Mouse (Mus musculus) thymus, adult 2 months (tissue): ENCODE results near the gene Csrp2. TPM values are rescaled to one million over a fixed set of nuclear protein-coding genes. Genes with fewer than 3 reads are reported as not detected.

Source experiments
- DNase-seq: peaks from one replicate; pipeline ENCODE4 v3.0.0; 2021
- H3K27ac ChIP-seq: fragments of 200-500 bp; 2 replicates; pipeline ENCODE4 v1.5.1; 2012; ENCODE audit warnings: low read length, control low read depth; ENCODE audit not compliant: control insufficient read depth, insufficient read depth
- H3K27me3 ChIP-seq: fragments of 200-500 bp; 2 replicates; pipeline ENCODE4 v1.6.1; 2012; ENCODE audit warnings: mild to moderate bottlenecking, low read length, moderate library complexity, mixed read lengths; ENCODE audit not compliant: control insufficient read depth, insufficient read depth
- H3K36me3 ChIP-seq: fragments of 200-500 bp; 2 replicates; pipeline ENCODE4 v1.6.1; 2012; ENCODE audit warnings: mild to moderate bottlenecking, low read length, moderate library complexity; ENCODE audit not compliant: control insufficient read depth, insufficient read depth
- H3K4me1 ChIP-seq: fragments of 200-500 bp; replicated peaks from 2 replicates; pipeline ENCODE4 v1.6.1; 2012; ENCODE audit warnings: low read length; ENCODE audit not compliant: control insufficient read depth, insufficient read depth
- H3K4me3 ChIP-seq: fragments of 200-500 bp; 2 replicates; pipeline ENCODE4 v1.5.1; 2012; ENCODE audit warnings: mild to moderate bottlenecking, low read length, control low read depth, moderate library complexity; ENCODE audit not compliant: control insufficient read depth, insufficient read depth
- CTCF ChIP-seq: fragments of 200-500 bp; IDR thresholded peaks from 2 replicates; pipeline ENCODE4 v1.5.1; 2012; ENCODE audit warnings: mild to moderate bottlenecking, control low read depth, low read length, moderate library complexity, borderline replicate concordance; ENCODE audit not compliant: control insufficient read depth, poor library complexity, insufficient read depth; ENCODE audit errors: extremely low read depth
- POLR2A ChIP-seq: fragments of 200-500 bp; IDR thresholded peaks from 2 replicates; pipeline ENCODE4 v1.6.1; 2012; ENCODE audit warnings: mild to moderate bottlenecking, low read length, control low read depth, moderate library complexity; ENCODE audit not compliant: control insufficient read depth, poor library complexity, insufficient read depth; ENCODE audit errors: extremely low read depth
- WGBS: fragments of 180-500 bp; shearing (Covaris S2); methylation state at CpG from one replicate; pipeline ENCODE4 v1.1.7; 2018; 5-methylcytosine and 5-hydroxymethylcytosine counted together
- polyA plus RNA-seq: library from polyadenylated mRNA; depleted of rRNA; stranded (reverse); fragments of >200 nt; gene quantifications from 2 replicates; pipeline ENCODE4 v1.2.3, GENCODE M21; 2012

The Csrp2 gene
- polyA plus RNA-seq, 1 experiment, result 16.3 TPM

DNA sequence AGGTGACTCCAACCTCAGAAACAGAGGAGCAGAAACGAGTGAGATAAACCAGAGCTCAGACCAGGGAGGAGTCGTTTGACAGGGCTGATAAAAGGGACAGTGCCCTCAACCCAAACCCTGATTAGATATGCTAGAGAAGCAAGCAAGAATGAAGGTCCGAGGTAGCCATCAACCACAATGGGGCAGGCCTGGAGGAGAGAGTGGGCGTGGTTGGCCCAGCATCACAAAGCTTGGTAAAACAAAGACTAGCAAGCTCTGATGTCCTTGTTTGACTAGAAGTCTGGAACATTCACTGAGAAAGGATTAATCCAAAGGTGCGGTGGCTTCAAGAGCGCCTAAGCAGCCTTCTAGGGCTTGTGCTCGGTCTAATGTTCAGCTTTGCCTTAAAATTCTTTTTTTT lies 38.2 kb upstream of the Csrp2 start:
- 85% methylated on average over 7 of the region's 7 CpGs for WGBS
- H3K27ac ChIP-seq, result no peak overlapping the region
- no peak for TF ChIP-seq CTCF
- no peak for TF ChIP-seq POLR2A
- no peak overlapping the region for H3K4me3 ChIP-seq
- no peaks in the 10 kb centered on the region for H3K36me3 ChIP-seq
- H3K27me3 ChIP-seq, result no peaks in the 10 kb centered on the region
- no peak for DNase-seq
- H3K4me1 ChIP-seq, result no peaks in the 10 kb centered on the region

DNA sequence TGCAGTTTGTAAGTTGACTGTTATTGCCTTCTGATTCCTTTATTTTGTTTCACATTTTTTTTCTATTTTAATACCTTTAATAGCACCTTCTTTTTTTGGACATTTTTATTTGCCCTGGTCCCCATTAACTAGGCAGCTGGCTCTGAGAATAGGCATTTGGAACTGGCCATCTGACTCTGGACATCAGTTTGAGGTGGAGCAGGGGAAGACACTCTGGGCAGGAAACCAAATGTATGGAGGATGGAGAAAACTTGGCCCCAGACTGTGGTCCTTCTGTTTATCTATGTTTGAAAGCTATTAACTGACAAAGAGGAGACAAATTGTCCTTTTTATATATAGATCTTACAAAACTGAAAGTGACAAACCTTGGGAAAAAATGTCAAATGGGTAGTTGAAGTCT lies 36.9 kb upstream of the Csrp2 start:
- no peaks in the 10 kb centered on the region for H3K27me3 ChIP-seq
- no peaks in the 10 kb centered on the region for H3K36me3 ChIP-seq
- no peak overlapping the region for H3K4me3 ChIP-seq
- no peak overlapping the region for H3K27ac ChIP-seq
- TF ChIP-seq CTCF (no peak), POLR2A (no peak)
- H3K4me1 ChIP-seq, result no peaks in the 10 kb centered on the region
- DNase-seq, result no peak

DNA sequence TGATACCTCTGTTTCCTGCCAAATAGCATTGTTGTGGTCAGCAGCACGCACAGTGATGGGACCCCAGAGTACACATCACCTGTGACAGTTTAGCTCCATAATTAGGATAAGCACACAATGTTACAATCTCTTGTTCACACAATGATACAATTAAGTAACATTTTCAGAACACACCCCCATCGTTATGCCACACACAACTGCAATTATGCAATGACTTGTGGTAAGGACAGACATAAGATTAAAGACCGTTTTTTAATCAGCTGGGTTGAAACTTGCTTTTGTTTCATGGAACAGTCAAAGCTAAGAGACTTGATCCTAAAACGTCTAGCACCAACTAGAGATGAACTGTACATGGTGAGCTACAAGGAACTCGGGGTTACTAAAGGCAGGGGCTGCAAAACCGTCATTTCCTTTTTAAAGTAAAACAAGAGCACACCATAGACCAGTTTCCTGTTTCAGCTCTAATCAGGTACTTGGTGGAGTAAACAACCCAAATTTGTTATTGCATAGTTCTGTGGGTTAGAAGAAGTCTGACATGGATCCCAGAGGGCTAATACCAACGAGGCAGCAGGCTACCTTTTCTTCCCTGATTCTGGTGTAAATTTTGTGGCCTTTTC lies 28.8 kb upstream of the Csrp2 start:
- Histone ChIP-seq H3K4me1 (no peaks in the 10 kb centered on the region), H3K36me3 (no peaks in the 10 kb centered on the region), H3K4me3 (no peak overlapping the region), H3K27me3 (no peaks in the 10 kb centered on the region), H3K27ac (no peak overlapping the region)
- WGBS, result 29% methylated on average over 7 of the region's 7 CpGs
- TF ChIP-seq CTCF (no peak), POLR2A (no peak)
- no peak for DNase-seq

DNA sequence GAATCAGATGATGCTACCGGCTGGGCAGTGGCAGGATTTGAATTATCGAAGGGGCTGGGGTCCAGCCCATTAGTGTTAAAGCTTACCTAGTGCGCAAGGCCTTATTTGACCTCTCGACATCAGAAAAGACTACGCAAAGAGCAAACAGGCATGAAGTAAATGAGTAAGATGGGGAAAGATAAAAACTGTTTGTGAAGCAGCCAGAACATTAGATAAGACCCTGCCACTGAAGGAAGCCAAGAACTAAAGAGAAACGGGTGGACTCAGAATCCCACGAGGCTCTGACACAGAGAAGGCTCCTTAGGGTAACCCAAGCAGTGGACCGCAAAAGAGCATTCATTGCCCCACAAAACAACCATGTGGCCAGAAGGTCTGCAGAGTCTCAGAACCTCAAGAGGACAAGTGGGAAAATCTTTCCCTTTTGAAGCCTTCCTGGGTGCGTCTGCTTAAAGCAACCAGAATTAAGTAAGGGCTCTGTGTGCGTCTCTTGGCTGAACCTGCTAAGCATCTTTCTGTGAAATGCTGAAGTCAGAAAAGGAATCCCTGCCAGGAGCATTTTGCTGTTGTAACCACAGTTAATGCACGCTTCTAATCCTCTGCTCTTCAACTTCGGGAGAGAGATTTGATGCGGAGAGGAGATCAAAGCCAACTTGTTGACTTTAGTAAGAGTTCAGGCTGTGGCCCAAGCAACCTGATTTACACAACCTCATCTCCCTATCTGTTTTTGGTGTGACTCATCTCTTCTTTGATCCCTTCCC lies 19.7 kb upstream of the Csrp2 start:
- no peak overlapping the region for H3K27ac ChIP-seq
- no peaks in the 10 kb centered on the region for H3K36me3 ChIP-seq
- TF ChIP-seq POLR2A (no peak), CTCF (no peak)
- 90% methylated on average over 13 of the region's 13 CpGs for WGBS
- no peaks in the 10 kb centered on the region for H3K4me1 ChIP-seq
- DNase-seq, result no peak
- no peak overlapping the region for H3K4me3 ChIP-seq
- no peaks in the 10 kb centered on the region for H3K27me3 ChIP-seq

DNA sequence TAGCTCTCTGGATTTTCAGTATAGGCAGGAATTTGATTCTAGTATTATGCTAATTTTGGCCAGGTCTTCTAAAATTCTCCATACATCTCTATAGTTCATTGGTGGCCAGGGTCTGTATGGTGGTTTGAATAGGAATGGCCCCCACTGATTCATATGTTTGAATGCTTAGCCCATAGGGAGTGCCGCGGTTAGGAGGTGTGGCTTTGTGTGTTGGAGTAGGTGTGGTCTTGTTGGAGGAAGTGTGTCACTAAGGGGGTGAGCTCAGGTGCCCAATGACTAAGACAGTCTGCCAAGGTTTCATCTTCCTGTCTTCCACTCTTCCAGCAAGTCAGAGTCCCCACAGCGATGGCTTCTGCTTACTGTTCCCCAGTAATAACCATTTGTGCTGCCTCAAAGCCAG lies 15.7 kb upstream of the Csrp2 start:
- no peak for DNase-seq
- H3K27ac ChIP-seq, result no peak overlapping the region
- 95% methylated on average over 3 of the region's 3 CpGs for WGBS
- H3K36me3 ChIP-seq, result no peaks in the 10 kb centered on the region
- no peak for TF ChIP-seq CTCF
- no peak for TF ChIP-seq POLR2A
- no peaks in the 10 kb centered on the region for H3K4me1 ChIP-seq
- H3K4me3 ChIP-seq, result no peak overlapping the region
- H3K27me3 ChIP-seq, result no peaks in the 10 kb centered on the region

DNA sequence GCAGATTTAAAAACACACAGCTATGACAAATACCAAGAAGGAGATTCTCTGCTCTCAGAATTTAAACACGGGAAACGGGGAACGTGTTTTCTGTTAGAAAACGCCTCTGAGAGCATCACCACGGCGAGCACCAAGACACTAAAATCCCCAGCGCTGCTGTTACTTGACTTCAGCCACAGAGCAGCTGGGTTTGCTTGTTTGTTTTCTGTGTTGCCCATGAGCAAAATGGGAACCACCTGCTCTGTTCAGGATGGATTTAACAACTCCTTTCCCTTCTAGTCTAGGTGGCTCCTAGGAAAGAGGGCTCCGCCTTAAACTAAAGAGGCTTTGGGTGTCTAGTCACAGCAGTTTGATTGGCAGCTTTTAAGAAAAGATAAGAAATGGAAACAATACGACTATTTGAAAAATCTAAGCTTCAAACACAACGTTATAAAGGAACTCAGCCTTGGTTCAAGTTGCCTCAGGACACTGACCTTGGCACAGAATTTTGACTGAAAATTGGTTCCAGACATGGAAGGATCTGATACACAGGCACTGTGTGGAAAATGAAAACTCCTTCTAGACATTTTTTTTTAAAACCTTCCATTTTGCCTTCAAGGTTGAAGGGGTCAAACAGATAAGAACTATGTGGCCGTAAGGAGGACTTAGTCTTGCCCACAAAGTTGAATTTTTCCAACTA lies 2.8 kb upstream of the Csrp2 start:
- no peak overlapping the region for H3K4me3 ChIP-seq
- TF ChIP-seq CTCF (no peak), POLR2A (no peak)
- peaks cover 5% of the 10 kb centered on the region; the same call in 1 of the 2 replicates for H3K27me3 ChIP-seq
- 89% methylated on average over 11 of the region's 11 CpGs for WGBS
- H3K36me3 ChIP-seq, result no peaks in the 10 kb centered on the region
- H3K4me1 ChIP-seq, result peaks cover 12% of the 10 kb centered on the region
- no peak overlapping the region for H3K27ac ChIP-seq
- no peak for DNase-seq

DNA sequence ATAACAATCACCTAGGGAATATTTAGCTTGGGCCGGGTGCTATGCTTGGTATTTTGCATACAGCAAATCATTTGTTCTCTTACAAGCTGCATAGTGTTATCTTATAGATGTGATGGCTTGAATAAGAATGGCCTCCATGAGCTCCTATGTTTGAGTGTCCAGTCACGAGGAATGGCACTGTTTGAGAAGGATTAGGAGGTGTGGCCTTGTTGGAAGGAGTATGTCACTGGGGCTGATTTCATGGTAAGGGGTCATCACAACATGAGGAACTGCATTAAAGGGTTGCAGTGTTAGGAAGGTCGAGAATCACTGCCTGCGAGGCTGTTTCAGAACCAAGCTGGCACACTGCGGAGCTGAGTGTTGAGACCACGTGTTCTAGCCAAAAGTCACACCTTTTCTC lies 2.1 kb upstream of the Csrp2 start:
- no peaks in the 10 kb centered on the region for H3K36me3 ChIP-seq
- TF ChIP-seq CTCF, result no peak
- no peak for DNase-seq
- WGBS, result 97% methylated on average over 6 of the region's 6 CpGs
- no peak overlapping the region for H3K4me3 ChIP-seq
- H3K4me1 ChIP-seq, result peaks cover 12% of the 10 kb centered on the region
- peaks cover 5% of the 10 kb centered on the region; the same call in 1 of the 2 replicates for H3K27me3 ChIP-seq
- H3K27ac ChIP-seq, result no peak overlapping the region
